Mouse (Mus musculus): ENCODE results near the gene Gm20388. TPM values are rescaled to one million over a fixed set of nuclear protein-coding genes. Genes with fewer than 3 reads are reported as not detected.

The Gm20388 gene
- polyA plus RNA-seq, 1 experiment from 2014 or later: not detected

DNA sequence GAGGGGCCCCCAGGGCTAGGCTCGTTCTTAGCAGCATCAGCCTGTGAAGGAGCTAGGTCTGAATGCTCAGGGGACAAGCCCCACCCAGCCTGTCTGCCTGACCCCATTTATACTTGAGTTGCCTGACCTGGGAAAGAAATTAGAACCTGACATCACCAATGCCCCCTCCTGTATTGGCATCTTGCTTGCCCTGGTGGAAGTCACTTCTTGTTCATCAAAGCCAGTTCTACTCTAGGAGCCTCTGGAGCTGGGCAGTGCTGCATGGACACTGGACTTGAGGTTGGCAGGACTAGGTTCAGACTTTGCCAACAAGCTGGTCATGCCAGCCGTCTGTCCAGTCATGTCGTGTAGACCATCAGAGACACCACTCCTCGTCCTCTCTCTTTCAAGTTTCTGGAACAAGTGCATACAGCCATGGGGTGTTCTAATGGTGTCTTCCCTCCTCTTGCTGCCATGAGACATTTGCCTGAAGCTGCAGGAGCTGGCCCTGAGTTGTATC lies 2267.8 kb downstream of the Gm20388 start:
- H3K4me3 ChIP-seq: no peak overlapping the region

DNA sequence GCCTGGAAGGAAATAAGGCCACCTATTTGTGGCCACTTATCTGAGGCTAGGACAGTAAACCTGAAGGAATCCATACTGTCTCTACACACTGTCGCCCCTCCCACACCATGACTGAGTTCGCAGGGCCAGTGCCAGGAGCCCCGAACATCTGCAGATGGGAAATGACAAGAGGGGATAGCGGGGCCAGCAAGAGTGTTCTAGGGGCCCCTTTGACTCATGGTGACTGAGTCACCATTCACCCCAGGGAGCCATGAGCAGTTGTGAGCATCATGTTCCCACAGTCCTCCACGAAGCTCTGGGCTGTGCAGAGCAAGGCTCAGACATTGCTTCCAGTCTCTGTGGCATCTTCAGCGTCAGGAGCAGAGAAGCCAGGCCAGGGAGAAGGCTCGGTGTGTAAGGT lies 2268.7 kb downstream of the Gm20388 start:
- Histone ChIP-seq H3K27me3 (0 out of 2 replicates have a peak, but pooled peaks cover 14% of the 10 kb centered on the region), H3K9ac (no peak overlapping the region), H3K9me3 (replicated peaks) (no peaks in the 10 kb centered on the region), H3K4me2 (no peak overlapping the region), H3K4me3 (no peak overlapping the region), H3K27ac (no peak overlapping the region), H3K4me1 (replicated peaks) (peaks cover 22% of the 10 kb centered on the region), H3K36me3 (no peaks in the 10 kb centered on the region)
- ATAC-seq (replicated peaks; ENCODE audit: insufficient number of reproducible peaks, insufficient read depth, low FRiP score, low read depth): no peak
- 76% methylated on average over 7 of the region's 7 CpGs for WGBS

More for the DNA sequence above, 2267.8 kb downstream of the Gm20388 start:
- H3K27ac ChIP-seq: no peak overlapping the region
- ATAC-seq (replicated peaks; ENCODE audit: insufficient number of reproducible peaks, insufficient read depth, low FRiP score, low read depth): no peak
- WGBS: 79% methylated on average over 4 of the region's 4 CpGs
- no peak overlapping the region for H3K4me2 ChIP-seq
- peaks cover 21% of the 10 kb centered on the region for H3K4me1 ChIP-seq (replicated peaks)
- H3K27me3 ChIP-seq: 0 out of 2 replicates have a peak, but pooled peaks cover 9% of the 10 kb centered on the region
- no peaks in the 10 kb centered on the region for H3K9me3 ChIP-seq (replicated peaks)
- H3K9ac ChIP-seq: no peak overlapping the region
- H3K36me3 ChIP-seq: no peaks in the 10 kb centered on the region

DNA sequence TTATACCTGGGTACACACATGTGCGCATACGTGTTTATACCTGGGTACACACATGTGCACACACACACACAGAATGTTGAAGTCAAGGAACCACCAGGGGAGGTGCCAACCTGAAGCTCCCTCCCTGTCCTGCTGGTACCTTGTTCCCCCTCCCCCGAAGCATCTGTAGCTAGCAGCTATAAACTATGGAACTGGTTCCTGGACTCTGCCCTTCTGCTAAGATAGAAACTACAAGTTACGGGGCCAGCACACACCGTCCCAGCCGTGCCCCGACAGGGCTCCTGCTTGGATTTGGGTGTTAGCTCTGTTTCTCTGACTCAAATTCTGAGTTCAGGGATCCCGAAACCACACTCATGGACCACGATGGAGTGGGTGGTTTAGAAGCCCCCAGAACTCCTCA lies 2269.5 kb downstream of the Gm20388 start:
- no peak overlapping the region for H3K9ac ChIP-seq
- no peak overlapping the region for H3K4me3 ChIP-seq
- ATAC-seq (replicated peaks; ENCODE audit: insufficient number of reproducible peaks, insufficient read depth, low FRiP score, low read depth): no peak
- H3K4me2 ChIP-seq: no peak overlapping the region
- H3K27ac ChIP-seq: no peak overlapping the region
- H3K27me3 ChIP-seq: 0 out of 2 replicates have a peak, but pooled peaks cover 14% of the 10 kb centered on the region
- peaks cover 22% of the 10 kb centered on the region for H3K4me1 ChIP-seq (replicated peaks)
- H3K9me3 ChIP-seq (replicated peaks): no peaks in the 10 kb centered on the region
- 86% methylated on average over 9 of the region's 9 CpGs for WGBS
- no peaks in the 10 kb centered on the region for H3K36me3 ChIP-seq

DNA sequence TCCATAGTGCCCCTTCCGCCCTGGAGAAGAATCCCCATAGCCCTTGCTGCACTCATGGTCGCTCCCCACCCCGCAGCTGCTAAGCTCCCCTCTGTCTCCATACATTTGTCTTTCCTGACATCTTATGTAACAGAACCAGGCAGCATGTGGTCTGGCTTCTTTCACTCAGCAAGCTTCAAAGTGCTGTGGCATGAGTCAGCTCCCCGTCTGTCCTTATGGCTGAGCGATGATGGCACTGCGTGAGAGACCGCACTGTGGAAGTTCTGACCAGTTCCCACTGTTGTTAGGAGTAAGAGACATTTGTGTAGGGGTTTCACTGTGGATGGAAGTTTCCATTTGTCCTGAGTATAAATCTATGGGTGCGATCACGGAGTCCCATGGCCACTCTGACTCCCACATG lies 2270.8 kb downstream of the Gm20388 start:
- H3K4me2 ChIP-seq: peak overlapping the region; percentile 31; the same call in 1 of the 2 replicates
- WGBS: 23% methylated on average over 9 of the region's 9 CpGs
- peak; percentile 60 for ATAC-seq (replicated peaks; ENCODE audit: insufficient number of reproducible peaks, insufficient read depth, low FRiP score, low read depth)

DNA sequence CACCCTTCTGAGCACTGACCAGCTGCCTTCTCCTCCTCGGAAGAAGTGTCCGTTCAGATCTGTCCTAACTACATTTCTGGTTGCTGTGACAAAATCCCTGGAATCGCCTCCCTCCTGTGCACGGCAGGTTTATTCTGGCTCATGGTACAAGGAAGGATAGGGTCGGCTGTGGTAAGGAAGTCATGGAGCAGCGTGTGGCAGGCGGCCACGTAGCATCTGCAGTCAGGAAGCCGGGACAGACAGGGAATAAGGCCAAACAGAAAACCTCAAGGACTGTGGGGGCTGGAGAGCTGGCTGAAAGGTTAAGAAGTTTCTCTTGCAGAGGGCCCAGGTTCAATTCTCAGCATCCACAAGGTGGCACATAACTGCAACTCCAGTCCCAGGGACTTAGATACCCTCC lies 2271.3 kb downstream of the Gm20388 start:
- Histone ChIP-seq H3K27ac (peak overlapping the region; percentile 18; the same call in 1 of the 2 replicates), H3K4me2 (peak overlapping the region; percentile 31; the same call in 1 of the 2 replicates), H3K27me3 (0 out of 2 replicates have a peak, but pooled peaks cover 14% of the 10 kb centered on the region), H3K36me3 (no peaks in the 10 kb centered on the region), H3K4me1 (replicated peaks) (peaks cover 22% of the 10 kb centered on the region), H3K9me3 (replicated peaks) (no peaks in the 10 kb centered on the region), H3K4me3 (no peak overlapping the region), H3K9ac (no peak overlapping the region)
- ATAC-seq (replicated peaks; ENCODE audit: insufficient number of reproducible peaks, insufficient read depth, low FRiP score, low read depth): no peak
- WGBS: 36% methylated on average over 9 of the region's 9 CpGs

More for the DNA sequence above, 2270.8 kb downstream of the Gm20388 start:
- Histone ChIP-seq H3K36me3 (no peaks in the 10 kb centered on the region), H3K27ac (peak overlapping the region; percentile 18; the same call in 1 of the 2 replicates), H3K4me3 (no peak overlapping the region), H3K9me3 (replicated peaks) (no peaks in the 10 kb centered on the region), H3K27me3 (0 out of 2 replicates have a peak, but pooled peaks cover 14% of the 10 kb centered on the region), H3K4me1 (replicated peaks) (peaks cover 22% of the 10 kb centered on the region), H3K9ac (no peak overlapping the region)

DNA sequence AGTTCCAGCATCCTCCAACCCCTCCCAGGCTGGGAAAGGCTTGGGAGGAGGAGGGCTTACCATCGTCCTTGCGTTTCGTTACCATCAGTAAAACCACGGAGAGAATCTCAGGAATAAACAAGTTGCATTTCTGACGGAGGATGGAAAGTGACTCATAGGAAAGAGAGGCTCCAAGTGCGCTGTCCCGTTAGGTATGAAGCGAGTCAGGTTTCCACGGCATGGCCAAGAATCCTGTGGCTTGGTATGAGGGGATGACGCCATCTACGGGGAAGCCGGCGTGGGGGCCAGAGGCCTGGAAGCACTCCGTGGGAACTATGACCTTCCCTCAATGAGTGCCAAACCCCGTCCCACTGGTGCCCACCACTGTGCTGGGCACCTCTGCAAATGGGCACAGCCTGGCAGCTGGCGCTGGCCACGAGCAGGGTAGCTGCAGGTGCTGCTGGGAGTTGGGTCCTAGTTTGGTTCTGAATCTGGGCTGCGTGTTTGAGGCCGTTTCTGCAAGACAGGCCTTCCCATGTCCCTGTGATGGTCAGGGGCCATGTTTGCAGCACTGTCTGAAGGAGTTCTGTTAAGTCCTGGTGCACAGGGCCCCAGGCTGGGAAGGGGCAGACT lies 2275.8 kb downstream of the Gm20388 start:
- Histone ChIP-seq H3K4me3 (no peak overlapping the region), H3K9ac (no peak overlapping the region), H3K27me3 (0 out of 2 replicates have a peak, but pooled peaks cover 5% of the 10 kb centered on the region), H3K27ac (no peak overlapping the region), H3K9me3 (replicated peaks) (no peaks in the 10 kb centered on the region), H3K4me2 (no peak overlapping the region), H3K4me1 (replicated peaks) (peaks cover 31% of the 10 kb centered on the region), H3K36me3 (no peaks in the 10 kb centered on the region)
- WGBS: 83% methylated on average over 19 of the region's 19 CpGs
- no peak for ATAC-seq (replicated peaks; ENCODE audit: insufficient number of reproducible peaks, insufficient read depth, low FRiP score, low read depth)

DNA sequence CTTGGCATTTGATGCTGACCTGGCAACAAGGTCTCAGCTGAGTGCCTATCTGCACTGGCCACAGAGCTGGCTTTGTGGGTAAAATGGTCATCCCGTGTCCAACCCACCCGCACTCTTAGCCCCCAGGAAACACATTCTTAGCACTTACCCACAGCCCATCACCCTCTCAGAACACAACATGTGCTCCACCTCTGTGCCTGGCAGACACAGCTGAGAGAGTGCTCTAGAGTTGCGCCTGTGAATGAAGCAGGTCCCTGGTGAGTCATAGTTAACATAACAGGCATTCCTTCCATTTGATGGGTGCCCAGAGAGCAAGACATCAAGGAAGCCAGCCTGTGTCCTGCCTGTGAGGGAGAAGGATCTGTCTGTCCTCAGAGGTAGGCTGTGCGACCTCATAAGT lies 2276.6 kb downstream of the Gm20388 start:
- 39% methylated on average over 4 of the region's 4 CpGs for WGBS
- Histone ChIP-seq H3K4me3 (no peak overlapping the region), H3K4me2 (no peak overlapping the region), H3K9ac (no peak overlapping the region), H3K9me3 (replicated peaks) (no peaks in the 10 kb centered on the region), H3K4me1 (replicated peaks) (peaks cover 27% of the 10 kb centered on the region), H3K36me3 (no peaks in the 10 kb centered on the region), H3K27me3 (0 out of 2 replicates have a peak, but pooled peaks cover 5% of the 10 kb centered on the region), H3K27ac (no peak overlapping the region)
- no peak for ATAC-seq (replicated peaks; ENCODE audit: insufficient number of reproducible peaks, insufficient read depth, low FRiP score, low read depth)

DNA sequence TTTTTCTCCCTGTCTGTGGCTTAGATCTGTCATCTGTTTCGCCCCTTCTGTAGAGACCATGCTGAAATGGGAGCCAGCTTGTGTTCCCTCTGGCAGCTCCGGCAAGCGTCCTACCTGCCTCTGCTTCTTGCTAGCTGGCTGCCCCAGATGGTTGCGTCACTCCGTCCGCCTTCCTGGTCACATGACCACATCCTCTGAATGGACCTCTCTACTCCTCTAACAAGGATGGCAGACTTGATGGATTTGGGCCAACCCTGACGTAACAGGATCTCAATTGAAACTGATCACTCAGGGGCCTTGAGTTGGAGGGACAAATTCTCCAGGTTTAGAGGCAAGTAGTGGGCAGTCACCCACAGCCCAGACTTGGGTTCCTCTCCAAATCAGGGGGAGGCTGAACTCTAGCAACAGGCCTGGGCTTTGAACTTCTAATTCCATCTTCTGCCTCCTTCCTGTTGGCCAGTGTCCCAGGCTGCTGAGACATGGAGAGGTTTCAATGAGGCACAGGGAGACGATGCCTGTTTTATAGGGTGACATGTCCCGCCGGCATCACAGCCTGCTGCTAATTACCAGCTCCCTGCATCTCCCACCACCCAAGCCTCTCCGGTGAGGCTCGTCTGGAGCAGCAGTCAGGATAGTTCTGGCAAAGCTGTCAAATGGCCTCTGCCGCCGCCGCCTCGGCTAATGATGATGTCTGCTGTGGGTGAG lies 2279.9 kb downstream of the Gm20388 start:
- Histone ChIP-seq H3K4me2 (no peak overlapping the region), H3K9ac (no peak overlapping the region), H3K4me3 (no peak overlapping the region), H3K36me3 (no peaks in the 10 kb centered on the region), H3K27ac (peak overlapping the region; percentile 9; the same call in 1 of the 2 replicates), H3K4me1 (replicated peaks) (peaks cover 43% of the 10 kb centered on the region), H3K9me3 (replicated peaks) (no peaks in the 10 kb centered on the region), H3K27me3 (no peaks in the 10 kb centered on the region)
- 45% methylated on average over 16 of the region's 16 CpGs for whole genome bisulfite sequencing
- no peak for ATAC-seq (replicated peaks; ENCODE audit: insufficient number of reproducible peaks, insufficient read depth, low FRiP score, low read depth)

DNA sequence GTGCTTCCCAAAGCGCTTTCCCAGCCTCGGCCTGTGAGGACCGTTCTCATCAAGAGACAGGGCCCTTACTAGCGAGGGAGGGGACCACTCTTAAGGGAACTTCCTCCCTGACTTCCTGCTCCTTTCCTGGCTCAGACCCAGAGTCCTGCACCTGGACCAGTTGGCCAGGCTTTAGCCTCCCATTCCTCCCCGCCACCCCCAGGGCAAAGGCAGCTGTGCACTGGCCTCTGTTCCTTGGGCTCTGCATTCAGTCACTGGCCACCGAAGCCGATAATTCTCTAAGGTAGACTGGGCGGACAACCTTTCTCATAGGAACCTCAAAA lies 2280.4 kb downstream of the Gm20388 start:
- no peaks in the 10 kb centered on the region for H3K36me3 ChIP-seq
- WGBS: 58% methylated on average over 8 of the region's 8 CpGs
- ATAC-seq (replicated peaks; ENCODE audit: insufficient number of reproducible peaks, insufficient read depth, low FRiP score, low read depth): no peak
- no peaks in the 10 kb centered on the region for H3K27me3 ChIP-seq
- no peak overlapping the region for H3K4me2 ChIP-seq
- no peak overlapping the region for H3K4me3 ChIP-seq
- H3K9me3 ChIP-seq (replicated peaks): no peaks in the 10 kb centered on the region
- peaks cover 43% of the 10 kb centered on the region for H3K4me1 ChIP-seq (replicated peaks)
- H3K9ac ChIP-seq: no peak overlapping the region
- peak overlapping the region; percentile 9; the same call in 1 of the 2 replicates for H3K27ac ChIP-seq

DNA sequence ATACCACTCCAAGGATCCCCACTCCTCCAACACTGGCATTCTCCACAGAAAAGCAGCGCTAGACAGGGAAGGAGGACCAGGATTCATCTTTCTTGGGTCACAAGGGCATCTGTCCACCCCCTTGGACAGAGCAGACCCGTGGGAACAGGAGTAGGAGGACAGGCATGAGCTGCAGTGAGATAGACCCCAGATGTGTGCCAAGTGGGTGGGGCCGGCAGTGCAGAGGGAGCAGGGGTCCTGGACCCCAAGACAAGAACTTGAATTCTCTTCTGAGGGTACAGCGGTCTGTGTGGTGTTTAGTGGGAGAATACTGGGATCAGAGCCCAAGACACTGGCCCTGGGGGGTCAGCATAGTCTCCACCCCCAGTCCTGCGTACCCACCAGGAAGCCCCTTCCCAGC lies 2282.1 kb downstream of the Gm20388 start:
- WGBS: 73% methylated on average over 5 of the region's 5 CpGs
- Histone ChIP-seq H3K27ac (no peak overlapping the region), H3K4me3 (no peak overlapping the region), H3K9ac (no peak overlapping the region), H3K4me1 (replicated peaks) (peaks cover 37% of the 10 kb centered on the region), H3K9me3 (replicated peaks) (no peaks in the 10 kb centered on the region), H3K4me2 (no peak overlapping the region), H3K36me3 (no peaks in the 10 kb centered on the region), H3K27me3 (no peaks in the 10 kb centered on the region)
- ATAC-seq (replicated peaks; ENCODE audit: insufficient number of reproducible peaks, insufficient read depth, low FRiP score, low read depth): no peak

DNA sequence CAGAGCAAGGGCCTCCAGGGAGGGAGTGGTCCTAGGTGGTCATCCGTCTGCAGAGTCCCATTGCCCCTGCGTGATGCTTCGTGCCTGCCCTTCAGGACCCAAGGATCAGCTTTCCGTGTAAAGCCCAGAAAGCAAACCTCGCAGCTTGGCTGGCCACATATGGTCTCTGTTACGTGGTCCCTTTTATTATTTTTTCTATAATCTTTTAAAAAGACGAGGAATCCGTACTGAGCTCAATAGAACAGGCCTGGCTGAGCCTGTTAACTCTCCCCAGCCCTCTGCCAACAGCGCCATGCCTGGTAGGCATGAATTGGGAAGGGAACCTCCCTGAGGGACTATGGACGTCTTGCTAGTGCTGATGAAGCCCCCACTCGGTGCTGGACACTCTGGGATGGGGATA lies 2282.9 kb downstream of the Gm20388 start:
- no peak overlapping the region for H3K9ac ChIP-seq
- H3K36me3 ChIP-seq: no peaks in the 10 kb centered on the region
- no peak overlapping the region for H3K27ac ChIP-seq
- H3K27me3 ChIP-seq: no peaks in the 10 kb centered on the region
- H3K4me1 ChIP-seq (replicated peaks): peaks cover 37% of the 10 kb centered on the region
- H3K4me3 ChIP-seq: no peak overlapping the region
- no peaks in the 10 kb centered on the region for H3K9me3 ChIP-seq (replicated peaks)
- 73% methylated on average over 11 of the region's 11 CpGs for WGBS
- no peak overlapping the region for H3K4me2 ChIP-seq
- ATAC-seq (replicated peaks; ENCODE audit: insufficient number of reproducible peaks, insufficient read depth, low FRiP score, low read depth): no peak
